Mouse (Mus musculus) olfactory bulb, adult 2 months (tissue): ENCODE measurements around the gene Mpc2. TPM values are rescaled to one million over a fixed set of nuclear protein-coding genes. Genes with fewer than 3 reads are reported as not detected.

Experiments
- H3K27ac ChIP-seq: fragments of 200-500 bp; 2 replicates; pipeline ENCODE4 v1.5.1; 2012; ENCODE audit warnings: low read depth, low read length; ENCODE audit not compliant: insufficient read depth
- H3K4me1 ChIP-seq: fragments of 200-500 bp; 2 replicates; pipeline ENCODE4 v1.6.1; 2012; ENCODE audit warnings: low read length; ENCODE audit not compliant: control insufficient read depth, insufficient read depth
- H3K4me3 ChIP-seq: fragments of 200-500 bp; 2 replicates; pipeline ENCODE4 v1.5.1; 2012; ENCODE audit warnings: mild to moderate bottlenecking, low read depth, low read length, moderate library complexity; ENCODE audit not compliant: insufficient read depth
- CTCF ChIP-seq: fragments of 200-500 bp; IDR thresholded peaks from 2 replicates; pipeline ENCODE4 v1.5.1; 2012; ENCODE audit warnings: low read depth, mild to moderate bottlenecking, low read length, moderate library complexity; ENCODE audit not compliant: insufficient read depth
- POLR2A ChIP-seq: fragments of 200-500 bp; IDR thresholded peaks from 2 replicates; pipeline ENCODE4 v1.6.1; 2012; ENCODE audit warnings: mild to moderate bottlenecking, low read depth, low read length, moderate library complexity; ENCODE audit not compliant: insufficient read depth
- WGBS: fragments of 180-500 bp; shearing (Covaris S2); methylation state at CpG from one replicate; pipeline ENCODE4 v1.1.7; 2018; 5-methylcytosine and 5-hydroxymethylcytosine counted together
- polyA plus RNA-seq: library from polyadenylated mRNA; stranded (reverse); fragments of >200 nt; gene quantifications from 2 replicates; pipeline ENCODE4 v1.2.4, GENCODE M21; 2012; ENCODE audit warnings: low replicate concordance; ENCODE audit not compliant: missing spikeins, insufficient read depth, insufficient read length

Mpc2 gene
- not detected in 2 replicates for polyA plus RNA-seq

DNA sequence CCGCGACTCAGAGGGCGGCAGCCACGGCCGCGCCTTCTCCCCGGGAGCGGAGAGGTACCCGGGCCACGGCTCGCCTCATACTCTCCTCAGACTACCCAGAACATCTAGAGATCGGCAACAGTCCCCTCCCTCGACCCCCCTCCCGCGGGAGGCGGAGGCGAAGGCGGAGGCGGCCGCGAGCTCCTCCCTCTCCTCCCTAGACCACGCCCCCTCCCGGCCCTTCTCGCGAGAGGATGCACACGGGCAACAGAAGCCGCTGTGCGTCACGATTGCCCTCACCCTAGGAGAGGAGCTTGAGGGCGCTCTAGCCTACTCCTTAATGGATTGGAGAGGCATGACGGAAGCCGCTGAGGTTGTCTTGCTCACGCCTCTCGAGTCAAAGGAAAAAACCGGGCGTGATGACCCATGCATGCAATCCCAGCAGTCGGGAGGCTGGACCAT is at the start of gene Mpc2, which contains the start of gene Dcaf6:
Mpc2 (plus strand) TSS at position 278 of the 441 bp plus-strand sequence.
Dcaf6 (minus strand) TSS at position 116 of the 441 bp plus-strand sequence.
- TF ChIP-seq POLR2A: peak; percentile 63
- no peak for TF ChIP-seq CTCF
- Histone ChIP-seq H3K27ac (peak within 1 kb of the TSS; percentile 89), H3K4me1 (peaks cover 2% of the 10 kb centered on the region; the same call in 1 of the 2 replicates), H3K4me3 (peak within 1 kb of the TSS; percentile 83)
- under 1% methylated on average over 37 of the region's 37 CpGs for WGBS

DNA sequence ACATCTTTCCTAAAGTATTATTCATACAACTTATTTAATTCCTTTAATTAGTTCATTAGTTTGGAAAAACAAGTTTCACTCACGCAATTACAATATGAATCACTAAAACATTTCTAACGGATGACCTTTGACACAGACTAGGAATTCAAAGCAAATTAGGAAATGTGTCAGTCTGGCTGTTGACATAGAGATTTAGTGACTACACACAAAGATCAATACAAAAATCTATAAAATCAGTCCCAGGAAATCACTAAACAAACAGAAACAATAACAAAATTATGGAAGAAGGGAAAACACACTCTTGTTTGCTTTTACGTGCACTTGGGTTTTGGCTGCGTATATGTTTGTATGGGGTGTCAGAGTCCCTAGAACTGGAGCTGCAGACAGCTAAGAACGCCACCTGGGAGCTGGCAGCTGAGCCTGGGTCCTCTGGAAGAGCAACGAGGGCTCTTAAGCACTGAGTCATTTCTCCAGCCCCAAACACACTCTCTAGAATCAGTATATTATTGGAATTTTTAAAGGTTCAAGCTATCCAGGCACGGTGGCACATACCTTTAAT is 39.0 kb upstream of the Mpc2 start:
- H3K4me1 ChIP-seq: no peaks in the 10 kb centered on the region
- 81% methylated on average over 7 of the region's 7 CpGs for WGBS
- no peak overlapping the region for H3K4me3 ChIP-seq
- H3K27ac ChIP-seq: no peak overlapping the region
- TF ChIP-seq POLR2A (no peak), CTCF (no peak)

DNA sequence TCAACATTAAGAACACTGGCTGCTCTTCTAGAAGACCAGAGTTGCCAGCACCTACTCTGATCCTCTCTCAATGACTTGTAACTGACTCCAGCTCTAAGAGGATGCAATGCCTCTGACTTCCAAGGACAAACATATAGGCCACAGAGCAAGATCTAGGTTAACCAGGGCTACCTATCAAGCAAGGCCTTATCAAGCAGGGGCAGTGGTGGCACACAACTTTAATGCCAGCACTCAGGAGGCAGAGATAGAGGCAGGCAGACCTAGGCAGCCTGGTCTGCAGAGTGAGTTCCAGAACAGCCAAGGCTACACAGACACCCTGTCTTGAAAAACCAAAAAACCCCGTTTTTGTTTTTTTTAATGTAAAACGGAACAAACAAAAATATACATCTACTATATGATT is 34.2 kb upstream of the Mpc2 start:
- TF ChIP-seq POLR2A (no peak), CTCF (no peak)
- H3K4me3 ChIP-seq: no peak overlapping the region
- 91% methylated on average over 2 of the region's 2 CpGs for WGBS
- H3K27ac ChIP-seq: no peak overlapping the region
- no peaks in the 10 kb centered on the region for H3K4me1 ChIP-seq

DNA sequence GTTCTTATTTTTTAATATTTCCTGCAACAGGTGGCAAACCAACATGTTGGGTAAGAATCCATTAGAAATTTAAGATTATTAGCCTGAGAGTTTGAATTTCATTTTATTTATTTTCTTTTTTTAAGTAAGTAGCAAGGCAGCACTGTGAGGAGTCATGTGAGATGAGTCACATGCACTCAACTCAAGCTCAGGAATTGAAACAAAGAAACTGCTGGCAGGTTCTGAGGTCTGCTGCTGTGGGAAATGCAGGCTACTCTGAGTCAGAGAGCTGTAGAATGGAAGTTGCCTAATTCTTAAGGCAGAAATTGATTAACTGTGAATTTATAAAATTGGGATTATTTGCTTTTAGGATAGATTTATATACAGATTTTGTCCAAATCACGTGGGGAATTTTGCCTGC is 27.6 kb upstream of the Mpc2 start:
- Histone ChIP-seq H3K27ac (no peak overlapping the region), H3K4me1 (0 out of 2 replicates have a peak, but pooled peaks cover 3% of the 10 kb centered on the region), H3K4me3 (no peak overlapping the region)
- TF ChIP-seq POLR2A (no peak), CTCF (no peak)
- 65% methylated on average over 1 of the region's 1 CpGs for WGBS

DNA sequence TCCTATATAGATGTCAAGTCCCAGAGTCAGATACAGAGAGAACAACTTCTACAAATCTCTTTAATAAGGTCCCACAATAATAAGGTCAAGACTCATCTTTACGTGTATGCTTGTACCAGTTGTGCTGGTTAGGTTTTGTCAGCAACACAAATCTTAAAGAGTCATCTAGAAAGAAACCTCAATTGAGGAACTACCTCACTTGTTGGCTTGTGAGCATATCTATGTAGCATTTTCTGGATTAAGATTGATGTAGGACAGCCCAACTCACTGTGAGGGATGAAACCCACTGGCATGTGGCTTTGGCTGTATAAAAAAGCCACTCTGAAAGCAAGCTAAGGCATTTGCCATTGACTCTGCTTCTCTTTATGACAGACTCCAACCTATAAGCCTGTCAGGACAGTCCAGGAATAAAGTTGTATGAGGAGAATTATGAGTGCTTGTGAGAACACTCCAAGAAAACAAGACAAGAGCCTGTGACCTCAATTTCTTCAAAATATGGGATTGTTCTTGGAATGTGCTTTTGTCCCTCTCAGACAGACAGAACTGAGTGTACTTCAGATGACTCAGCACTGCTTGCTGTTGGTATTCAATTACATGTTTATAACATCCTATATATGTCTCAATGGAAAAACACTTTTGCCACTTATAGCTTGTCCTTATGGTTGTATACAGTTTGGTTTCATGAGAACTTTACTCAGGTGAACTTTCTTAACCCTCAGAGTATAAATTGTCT is 22.0 kb upstream of the Mpc2 start:
- peaks cover 10% of the 10 kb centered on the region for H3K4me1 ChIP-seq
- TF ChIP-seq CTCF (no peak), POLR2A (no peak)
- no peak overlapping the region for H3K4me3 ChIP-seq
- WGBS: 93% methylated on average over 1 of the region's 1 CpGs
- no peak overlapping the region for H3K27ac ChIP-seq

DNA sequence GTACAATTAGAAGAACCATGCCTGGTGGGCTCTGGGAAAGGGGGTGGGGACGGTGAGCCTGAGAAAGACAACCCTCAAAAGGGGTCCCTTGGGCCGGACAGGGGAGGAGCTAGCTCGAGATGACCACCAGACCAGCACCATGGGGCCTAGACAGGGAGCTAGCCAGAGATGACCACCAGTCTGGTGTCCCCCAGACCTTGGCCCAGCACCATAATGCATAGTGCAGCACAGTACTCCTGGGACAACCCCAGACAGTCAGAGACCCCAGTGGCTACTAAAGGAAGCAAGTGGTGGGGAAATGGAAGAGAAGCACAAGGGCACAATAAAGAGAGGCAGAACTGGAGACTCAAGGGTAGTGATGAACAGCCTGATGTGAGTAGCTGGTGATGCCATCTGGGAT is 19.6 kb upstream of the Mpc2 start:
- Histone ChIP-seq H3K4me3 (no peak overlapping the region), H3K27ac (no peak overlapping the region), H3K4me1 (peaks cover 10% of the 10 kb centered on the region)
- no peak for TF ChIP-seq POLR2A
- no peak for TF ChIP-seq CTCF
- WGBS: 81% methylated on average over 3 of the region's 3 CpGs

DNA sequence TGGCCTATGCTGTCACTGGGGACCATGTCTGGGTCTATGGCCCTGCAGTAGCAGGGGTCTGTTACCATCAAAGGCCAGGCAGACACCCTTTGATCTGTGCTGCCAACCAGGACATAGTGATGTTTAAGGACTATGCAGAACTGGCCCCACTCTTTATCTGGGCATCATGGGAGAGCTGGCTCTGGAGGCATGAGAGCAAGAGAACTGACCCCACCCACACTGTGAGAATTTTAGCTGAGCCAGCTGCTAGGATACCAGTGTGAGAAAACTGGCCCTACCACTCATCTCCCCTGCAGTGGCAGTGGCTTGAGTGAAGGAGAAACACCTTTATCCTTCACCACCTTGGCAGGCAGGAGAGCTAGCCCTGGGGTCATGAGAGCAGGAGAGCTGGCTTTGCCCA is 19.2 kb upstream of the Mpc2 start:
- Histone ChIP-seq H3K4me3 (no peak overlapping the region), H3K27ac (no peak overlapping the region), H3K4me1 (peaks cover 10% of the 10 kb centered on the region)
- TF ChIP-seq CTCF: no peak
- no peak for TF ChIP-seq POLR2A

DNA sequence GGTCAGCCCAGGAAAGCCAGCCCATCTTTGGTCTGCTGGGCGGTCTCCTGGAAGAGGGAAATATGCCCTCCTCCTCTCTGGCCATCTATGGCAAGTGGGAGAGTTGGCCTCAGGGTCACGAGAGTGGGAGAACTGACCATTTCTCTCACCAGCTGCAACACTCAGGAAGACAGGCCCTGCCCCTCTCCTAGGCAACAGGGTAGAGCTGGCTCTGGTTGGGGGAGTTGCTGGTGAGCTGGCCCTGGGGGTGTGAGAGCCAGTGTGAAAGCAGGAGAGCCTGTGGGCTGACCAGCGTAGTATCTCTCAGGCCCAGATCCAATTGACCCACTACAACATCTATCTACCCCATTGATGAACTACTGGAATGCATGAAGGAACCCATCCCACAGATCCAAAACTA is 18.7 kb upstream of the Mpc2 start:
- TF ChIP-seq CTCF: no peak
- TF ChIP-seq POLR2A: no peak
- H3K4me1 ChIP-seq: peaks cover 10% of the 10 kb centered on the region
- no peak overlapping the region for H3K4me3 ChIP-seq
- WGBS: 94% methylated on average over 3 of the region's 3 CpGs
- no peak overlapping the region for H3K27ac ChIP-seq

DNA sequence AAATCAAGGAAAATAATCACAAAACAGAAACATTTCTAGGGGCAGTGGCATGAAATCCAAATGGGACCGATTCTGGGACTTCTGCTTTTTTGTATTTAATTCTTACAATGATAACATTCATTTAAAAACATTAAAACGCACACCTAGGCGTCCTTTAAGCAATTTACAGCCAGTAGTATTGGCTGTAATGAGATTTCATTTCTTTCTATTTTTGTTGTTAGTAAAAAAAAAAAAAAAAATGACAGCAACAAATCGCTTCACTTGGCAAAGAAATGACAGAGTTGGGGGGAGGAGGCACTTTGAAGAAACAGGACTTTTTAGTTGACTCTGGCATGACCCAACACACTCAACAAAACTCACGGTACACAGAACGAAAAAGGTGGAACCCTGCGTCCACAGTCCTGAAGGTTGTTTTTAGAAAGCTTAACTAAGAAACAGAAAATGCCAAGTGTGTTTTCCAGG is 1.4 kb upstream of the Mpc2 start:
- WGBS: 16% methylated on average over 7 of the region's 7 CpGs
- peak overlapping the region; percentile 54 for H3K4me3 ChIP-seq
- TF ChIP-seq POLR2A (no peak), CTCF (no peak)
- peaks cover 2% of the 10 kb centered on the region; the same call in 1 of the 2 replicates for H3K4me1 ChIP-seq
- no peak overlapping the region for H3K27ac ChIP-seq
